Mouse (Mus musculus) embryonic facial prominence, embryonic 10.5 days (tissue): ENCODE results near the gene Arhgef16. TPM values are rescaled to one million over a fixed set of nuclear protein-coding genes. Genes with fewer than 3 reads are reported as not detected.

Source experiments
- DNase-seq: peaks from one replicate; pipeline ENCODE4 v3.0.0-alpha.2; 2017; ENCODE audit warnings: low spot score
- H3K27ac ChIP-seq: fragments of 300-500 bp; sonication (generic); replicated peaks from 2 replicates; pipeline ENCODE4 v1.5.1; 2016; ENCODE audit warnings: mild to moderate bottlenecking
- H3K27me3 ChIP-seq: fragments of 300-500 bp; sonication (generic); replicated peaks from 2 replicates; pipeline ENCODE4 v1.6.1; 2016; ENCODE audit warnings: low read depth, mild to moderate bottlenecking; ENCODE audit not compliant: poor library complexity, severe bottlenecking
- H3K36me3 ChIP-seq: fragments of 300-500 bp; sonication (generic); replicated peaks from 2 replicates; pipeline ENCODE4 v1.6.1; 2016; ENCODE audit warnings: mild to moderate bottlenecking, moderate library complexity
- H3K4me1 ChIP-seq: fragments of 300-500 bp; sonication (generic); 2 replicates; pipeline ENCODE4 v1.6.1; 2016
- H3K4me3 ChIP-seq: fragments of 300-500 bp; sonication (generic); 2 replicates; pipeline ENCODE4 v1.5.1; 2016; ENCODE audit warnings: mild to moderate bottlenecking, moderate library complexity
- H3K9me3 ChIP-seq: fragments of 300-500 bp; sonication (generic); 2 replicates; pipeline ENCODE4 v1.6.1; 2016; ENCODE audit warnings: mild to moderate bottlenecking
- WGBS: fragments of 180-500 bp; shearing (Covaris S2); methylation state at CpG from one replicate; pipeline ENCODE4 v1.1.7; 2016; 5-methylcytosine and 5-hydroxymethylcytosine counted together
- polyA plus RNA-seq: library from polyadenylated mRNA; unstranded; fragments of >200 nt; fragmentation: Nextera tagmentation; extraction: Ambion mirVana; gene quantifications from 2 replicates; pipeline ENCODE4 v1.2.1, GENCODE M21; 2016

The Arhgef16 gene
- polyA plus RNA-seq, 1 experiment from 2014 or later: 9.9 TPM

- H3K36me3 ChIP-seq: peaks cover 88% of the 10 kb centered on the region
Measured at GRCm38 (mm10) chr4:154269520-154269919, 32.0 kb downstream of the Arhgef16 start.

GRCm38 (mm10) chr4:154267511-154267910 lies 34.0 kb downstream of the Arhgef16 start:
- WGBS: 87% methylated on average over 6 of the region's 6 CpGs
- no peak for DNase-seq
- peaks cover 96% of the 10 kb centered on the region for H3K36me3 ChIP-seq

More at GRCm38 (mm10) chr4:154269520-154269919, 32.0 kb downstream of the Arhgef16 start:
- 46% methylated on average over 10 of the region's 10 CpGs for WGBS
- DNase-seq: peak; percentile 65
- H3K9me3 ChIP-seq: no peaks in the 10 kb centered on the region
- H3K27me3 ChIP-seq: no peaks in the 10 kb centered on the region
- no peak overlapping the region for H3K4me3 ChIP-seq
- peak overlapping the region; percentile 70 for H3K27ac ChIP-seq
- peaks cover 17% of the 10 kb centered on the region for H3K4me1 ChIP-seq

GRCm38 (mm10) chr4:154262071-154262470 lies 39.4 kb downstream of the Arhgef16 start:
- H3K27me3 ChIP-seq: no peaks in the 10 kb centered on the region
- H3K27ac ChIP-seq: no peak overlapping the region
- no peaks in the 10 kb centered on the region; the same call in 1 of the 2 replicates for H3K9me3 ChIP-seq
- peaks cover 18% of the 10 kb centered on the region for H3K4me1 ChIP-seq
- peaks cover 85% of the 10 kb centered on the region for H3K36me3 ChIP-seq
- H3K4me3 ChIP-seq: no peak overlapping the region
- DNase-seq: peak; percentile 34
- WGBS: 49% methylated on average over 4 of the region's 4 CpGs

More at GRCm38 (mm10) chr4:154267511-154267910, 34.0 kb downstream of the Arhgef16 start:
- no peaks in the 10 kb centered on the region; the same call in 1 of the 2 replicates for H3K9me3 ChIP-seq
- no peaks in the 10 kb centered on the region for H3K27me3 ChIP-seq
- no peak overlapping the region for H3K27ac ChIP-seq
- peaks cover 17% of the 10 kb centered on the region for H3K4me1 ChIP-seq
- H3K4me3 ChIP-seq: no peak overlapping the region

DNA sequence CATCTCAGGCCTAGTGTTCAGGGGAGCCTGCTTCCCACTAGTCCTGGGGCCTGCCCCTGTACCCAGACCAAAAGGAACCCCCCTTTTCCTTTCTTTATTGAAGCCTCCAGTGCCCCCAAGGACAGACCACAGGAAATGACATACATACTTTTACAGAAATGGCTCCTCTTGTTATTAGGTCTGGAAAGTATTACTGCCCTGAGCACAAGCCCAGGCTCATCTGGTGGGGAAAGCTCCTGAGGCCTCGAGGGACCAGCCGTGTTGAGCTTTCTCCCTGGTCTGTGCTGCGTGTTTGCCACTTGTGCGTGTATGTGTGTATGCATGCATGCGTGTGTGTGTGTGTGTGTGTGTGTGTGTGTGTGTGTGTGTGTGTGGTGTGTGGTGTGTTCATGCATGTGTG lies 40.7 kb downstream of the Arhgef16 start:
- Histone ChIP-seq H3K4me1 (peaks cover 18% of the 10 kb centered on the region), H3K27me3 (no peaks in the 10 kb centered on the region), H3K27ac (peak overlapping the region; percentile 66), H3K9me3 (no peaks in the 10 kb centered on the region; the same call in 1 of the 2 replicates), H3K36me3 (peaks cover 82% of the 10 kb centered on the region), H3K4me3 (no peak overlapping the region)
- WGBS: 81% methylated on average over 5 of the region's 5 CpGs
- DNase-seq: no peak

DNA sequence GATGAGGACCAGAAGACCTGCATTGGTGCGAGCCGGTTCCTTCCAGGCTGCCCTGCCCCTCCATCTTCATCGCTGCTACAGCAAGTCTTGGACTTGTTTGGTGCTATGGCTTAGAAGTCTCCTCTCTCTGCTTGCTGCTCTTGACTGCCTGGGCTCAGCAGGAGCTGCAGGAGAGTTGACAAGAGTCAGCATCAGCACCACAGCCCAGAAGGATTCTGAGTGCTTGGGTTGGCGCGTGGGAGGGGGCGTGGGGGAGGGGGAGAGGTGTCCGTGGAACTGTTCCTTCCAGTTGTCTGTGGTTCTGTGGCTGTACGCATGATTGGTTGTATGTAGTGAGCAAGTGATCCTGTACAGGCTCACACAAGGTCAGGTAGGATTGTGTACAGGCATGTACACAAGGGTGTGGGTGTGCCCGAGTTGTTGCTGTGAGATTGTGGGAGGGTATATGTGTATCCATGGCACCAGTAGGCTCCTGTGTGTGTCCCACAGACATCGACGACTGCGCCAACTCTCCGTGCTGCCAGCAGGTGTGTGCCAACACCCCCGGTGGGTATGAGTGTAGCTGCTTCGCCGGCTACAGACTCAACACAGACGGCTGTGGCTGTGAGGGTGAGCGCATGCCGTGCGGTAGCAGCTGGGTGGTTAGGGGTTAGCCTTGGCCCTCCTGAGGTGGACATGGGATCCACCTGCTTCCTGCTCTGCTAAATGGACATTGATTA lies 48.8 kb downstream of the Arhgef16 start:
- Histone ChIP-seq H3K27me3 (no peaks in the 10 kb centered on the region), H3K9me3 (no peaks in the 10 kb centered on the region), H3K36me3 (peaks cover 60% of the 10 kb centered on the region), H3K27ac (no peak overlapping the region), H3K4me1 (peaks cover 30% of the 10 kb centered on the region), H3K4me3 (no peak overlapping the region)
- no peak for DNase-seq
- WGBS: 92% methylated on average over 20 of the region's 20 CpGs

DNA sequence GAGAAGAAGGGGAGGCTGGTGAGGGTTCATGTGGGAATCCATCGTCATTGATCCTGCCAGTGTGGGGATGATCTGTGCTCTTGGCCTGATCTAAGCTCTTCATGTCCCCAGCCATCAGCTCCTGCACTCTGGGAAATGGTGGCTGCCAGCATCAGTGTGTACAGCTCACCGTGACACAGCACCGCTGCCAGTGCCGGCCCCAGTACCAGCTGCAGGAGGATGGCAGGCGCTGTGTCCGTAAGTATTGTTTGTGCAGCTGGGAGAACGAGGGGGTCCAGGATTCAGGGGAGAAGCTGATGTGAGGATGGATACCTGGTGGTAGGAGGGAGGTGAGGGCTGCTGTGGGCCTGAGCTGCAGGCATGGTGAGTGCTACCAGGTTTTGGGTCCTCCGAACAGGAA lies 52.2 kb downstream of the Arhgef16 start:
- Histone ChIP-seq H3K4me3 (no peak overlapping the region), H3K4me1 (peaks cover 54% of the 10 kb centered on the region), H3K27ac (peak overlapping the region; percentile 78), H3K27me3 (no peaks in the 10 kb centered on the region), H3K9me3 (no peaks in the 10 kb centered on the region), H3K36me3 (peaks cover 32% of the 10 kb centered on the region)
- WGBS: 58% methylated on average over 8 of the region's 8 CpGs
- no peak for DNase-seq

- H3K27ac ChIP-seq: peak overlapping the region; percentile 78
- no peaks in the 10 kb centered on the region for H3K9me3 ChIP-seq
- peaks cover 27% of the 10 kb centered on the region for H3K36me3 ChIP-seq
- peaks cover 48% of the 10 kb centered on the region for H3K4me1 ChIP-seq
- peak overlapping the region; percentile 8; the same call in 1 of the 2 replicates for H3K4me3 ChIP-seq
- WGBS: 69% methylated on average over 21 of the region's 21 CpGs
- DNase-seq: no peak
- no peaks in the 10 kb centered on the region for H3K27me3 ChIP-seq
Measured at GRCm38 (mm10) chr4:154248092-154248805, 53.2 kb downstream of the Arhgef16 start.

DNA sequence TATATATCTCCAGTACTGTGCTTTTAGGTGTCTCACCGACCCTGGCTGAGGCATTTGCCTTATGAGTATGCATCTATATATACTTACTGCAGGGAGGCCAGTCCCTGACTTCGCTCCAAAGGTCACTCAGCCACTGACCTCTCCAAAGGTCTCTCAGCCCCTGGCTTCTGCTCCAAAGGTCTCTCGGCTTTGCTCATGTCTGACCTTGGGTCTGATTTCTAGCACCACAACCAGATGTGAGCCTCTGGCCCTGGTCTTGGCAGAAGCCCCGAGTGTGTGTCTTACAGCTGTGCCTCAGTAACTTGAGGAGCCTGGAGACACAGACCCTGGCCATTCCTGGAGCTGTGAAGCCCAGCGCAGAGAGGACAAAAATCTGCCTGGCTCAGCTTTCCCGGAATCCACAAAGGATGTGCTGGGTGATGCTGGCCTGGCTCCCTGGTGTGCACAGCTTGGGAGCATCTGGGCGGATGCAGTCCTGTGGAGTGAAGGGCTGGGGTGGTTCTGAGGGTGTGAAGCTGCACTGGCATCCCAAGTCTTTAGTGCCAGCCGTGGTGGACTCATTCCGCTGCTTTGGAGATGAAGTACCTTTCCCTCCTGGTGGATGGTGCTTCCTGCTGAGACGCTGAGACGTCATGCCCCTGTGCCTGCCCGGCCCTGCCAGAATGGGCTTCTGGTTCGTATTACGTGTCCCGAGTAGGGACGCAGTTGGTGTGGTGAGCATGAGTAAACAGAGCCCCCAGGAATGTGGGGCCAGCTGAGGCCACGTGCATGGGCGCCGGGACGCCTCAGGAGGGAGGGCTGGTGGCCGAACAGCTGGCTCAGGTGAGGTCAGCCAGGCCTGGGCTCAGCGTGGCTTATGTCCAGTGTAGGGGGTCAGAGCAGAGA lies 54.0 kb downstream of the Arhgef16 start:
- DNase-seq: peak; percentile 58
- Histone ChIP-seq H3K4me1 (peaks cover 48% of the 10 kb centered on the region), H3K9me3 (no peaks in the 10 kb centered on the region), H3K36me3 (peaks cover 28% of the 10 kb centered on the region), H3K4me3 (peak overlapping the region; percentile 52), H3K27ac (peak overlapping the region; percentile 78), H3K27me3 (no peaks in the 10 kb centered on the region)
- 25% methylated on average over 22 of the region's 22 CpGs for WGBS

GRCm38 (mm10) chr4:154246115-154247040 lies 55.1 kb downstream of the Arhgef16 start:
- Histone ChIP-seq H3K4me3 (peak overlapping the region; percentile 52), H3K4me1 (peaks cover 49% of the 10 kb centered on the region), H3K36me3 (peaks cover 29% of the 10 kb centered on the region), H3K27ac (peak overlapping the region; percentile 69), H3K9me3 (no peaks in the 10 kb centered on the region), H3K27me3 (no peaks in the 10 kb centered on the region)
- DNase-seq: peak; percentile 92
- 7% methylated on average over 19 of the region's 19 CpGs for WGBS

- Histone ChIP-seq H3K27me3 (no peaks in the 10 kb centered on the region), H3K36me3 (peaks cover 23% of the 10 kb centered on the region), H3K4me1 (peaks cover 59% of the 10 kb centered on the region), H3K4me3 (no peak overlapping the region), H3K27ac (peak overlapping the region; percentile 44; the same call in 1 of the 2 replicates), H3K9me3 (no peaks in the 10 kb centered on the region)
- 81% methylated on average over 7 of the region's 7 CpGs for WGBS
- no peak for DNase-seq
Measured at GRCm38 (mm10) chr4:154245342-154245741, 56.1 kb downstream of the Arhgef16 start.

GRCm38 (mm10) chr4:154240608-154241007 lies 60.9 kb downstream of the Arhgef16 start:
- H3K36me3 ChIP-seq: peaks cover 24% of the 10 kb centered on the region
- H3K27ac ChIP-seq: no peak overlapping the region
- WGBS: 68% methylated on average over 11 of the region's 11 CpGs
- H3K27me3 ChIP-seq: no peaks in the 10 kb centered on the region
- H3K9me3 ChIP-seq: no peaks in the 10 kb centered on the region
- peaks cover 54% of the 10 kb centered on the region for H3K4me1 ChIP-seq
- no peak overlapping the region for H3K4me3 ChIP-seq
- no peak for DNase-seq
